Mouse (Mus musculus): ENCODE data around the gene Tdrkh.

Tdrkh gene

DNA sequence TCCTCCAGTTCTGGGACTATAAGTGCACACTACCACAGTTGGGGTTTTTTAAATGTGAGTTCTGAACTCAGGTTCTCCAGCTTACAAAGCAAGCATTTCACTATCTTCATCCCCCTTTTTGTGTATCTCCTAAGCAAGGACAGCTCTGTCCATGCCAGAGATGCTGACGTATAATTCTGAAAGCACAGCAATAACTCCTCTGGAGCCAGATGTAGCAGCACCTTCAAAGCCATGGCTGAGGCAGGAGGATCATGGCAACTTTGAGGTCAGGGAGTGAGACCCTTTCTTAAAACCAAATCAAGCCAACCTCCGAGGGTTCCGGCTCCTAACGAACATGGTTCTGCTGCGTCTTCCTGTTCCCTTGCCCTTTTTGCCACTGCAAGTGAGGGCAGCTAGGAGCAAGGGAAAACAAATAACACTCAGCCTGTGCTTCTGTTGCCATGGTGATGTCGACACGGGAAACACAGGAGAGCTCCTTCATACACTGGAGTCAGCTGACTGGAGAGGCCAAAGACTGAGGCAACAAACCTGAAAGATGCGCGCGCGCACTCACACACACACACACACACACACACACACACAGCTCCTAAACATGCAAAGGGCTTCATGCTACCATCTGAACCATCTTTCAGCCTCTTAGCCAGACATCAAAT lies 51.0 kb downstream of the Tdrkh start:
- no peak for DNase-seq (ENCODE audit: low spot score)

DNA sequence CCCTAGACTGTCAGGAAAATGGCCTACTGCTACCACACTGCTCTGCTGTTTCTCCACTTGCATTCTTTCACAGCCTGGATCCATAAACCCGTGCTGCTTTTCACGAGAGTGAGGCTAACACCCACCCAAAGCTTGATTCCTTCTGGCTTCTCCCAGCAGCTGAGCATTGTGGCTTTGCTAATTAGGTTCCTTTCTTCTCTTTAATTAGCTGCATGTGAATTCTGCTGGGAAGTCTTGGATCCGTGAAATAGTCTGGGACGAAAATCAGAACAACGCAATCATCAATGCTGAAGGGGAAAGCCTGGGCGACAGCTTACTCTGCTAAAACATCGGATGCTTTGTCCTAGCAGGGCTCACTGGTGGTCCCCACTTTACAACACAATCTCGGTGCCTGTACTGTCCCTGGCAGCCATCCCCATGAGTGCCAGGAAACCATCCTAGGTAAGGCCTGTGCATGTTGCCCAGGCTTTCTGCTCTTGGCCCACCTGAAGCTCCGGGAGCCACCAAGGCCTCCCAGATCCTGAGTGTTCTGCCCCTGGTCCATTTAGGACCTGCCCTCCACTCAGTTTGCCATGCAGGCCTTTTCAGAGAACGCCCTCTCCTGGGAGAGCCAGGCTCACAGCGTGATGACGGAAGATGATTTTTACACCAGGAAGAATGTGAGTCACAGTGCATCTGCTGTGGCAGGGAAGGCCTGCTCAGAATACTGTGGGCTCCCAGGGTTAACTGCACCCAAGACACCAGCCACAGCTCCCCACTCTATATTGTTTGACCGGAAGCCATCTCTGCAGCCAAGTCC lies 52.8 kb downstream of the Tdrkh start:
- no peak for DNase-seq (ENCODE audit: low spot score)

DNA sequence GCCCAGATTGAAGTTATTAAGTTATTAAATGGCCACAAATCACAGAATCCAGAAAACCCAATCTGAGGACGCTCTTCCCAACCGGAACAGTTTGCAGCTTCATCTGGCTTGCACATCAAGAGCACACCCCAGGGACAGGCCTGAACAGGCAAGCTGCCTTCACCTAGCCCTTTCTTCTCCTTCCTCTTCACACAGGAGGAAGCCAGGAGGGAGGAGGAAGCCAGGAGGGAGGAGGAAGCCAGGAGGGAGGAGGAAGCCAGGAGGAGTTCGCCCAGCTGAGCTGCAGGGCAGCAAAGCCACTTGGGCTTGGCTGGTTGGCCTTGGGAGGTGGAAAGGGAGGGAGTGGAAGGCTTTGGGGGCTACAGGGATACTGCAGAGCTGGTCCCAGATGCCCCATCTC lies 55.9 kb downstream of the Tdrkh start:
- DNase-seq (ENCODE audit: low spot score) = no peak

DNA sequence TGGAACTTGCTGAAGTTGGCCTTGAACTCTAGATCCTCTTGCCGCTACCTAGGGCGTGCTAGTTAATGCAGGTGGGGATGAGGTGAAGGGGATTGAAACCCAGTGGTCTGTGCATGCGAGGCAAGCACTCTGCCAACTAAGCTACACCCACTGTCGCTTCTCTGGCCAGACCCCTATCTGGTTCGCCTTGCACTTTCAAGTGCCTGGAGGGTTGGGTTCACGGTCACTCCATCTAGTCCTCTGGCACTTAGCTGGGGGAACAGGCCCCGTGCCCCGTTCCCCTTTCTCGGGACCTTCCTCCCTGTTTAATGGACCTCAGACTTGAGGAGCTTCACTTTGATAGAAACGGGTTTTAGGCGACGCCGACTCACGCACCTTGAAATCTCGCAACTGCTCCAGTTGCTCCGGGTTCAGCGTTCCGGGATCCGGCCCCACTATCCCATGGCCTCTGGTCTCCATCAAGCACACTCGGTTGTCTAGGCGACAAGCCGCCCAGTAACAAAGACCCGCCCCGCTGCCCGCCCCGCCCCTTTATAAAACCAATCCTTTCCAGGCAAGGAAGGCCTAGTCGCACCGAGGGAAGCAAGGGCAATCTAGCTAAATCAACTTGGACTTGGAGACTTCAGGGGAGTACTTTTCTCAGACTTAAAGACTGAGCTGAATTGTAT lies 59.5 kb downstream of the Tdrkh start:
- DNase-seq (ENCODE audit: low spot score) = no peak

DNA sequence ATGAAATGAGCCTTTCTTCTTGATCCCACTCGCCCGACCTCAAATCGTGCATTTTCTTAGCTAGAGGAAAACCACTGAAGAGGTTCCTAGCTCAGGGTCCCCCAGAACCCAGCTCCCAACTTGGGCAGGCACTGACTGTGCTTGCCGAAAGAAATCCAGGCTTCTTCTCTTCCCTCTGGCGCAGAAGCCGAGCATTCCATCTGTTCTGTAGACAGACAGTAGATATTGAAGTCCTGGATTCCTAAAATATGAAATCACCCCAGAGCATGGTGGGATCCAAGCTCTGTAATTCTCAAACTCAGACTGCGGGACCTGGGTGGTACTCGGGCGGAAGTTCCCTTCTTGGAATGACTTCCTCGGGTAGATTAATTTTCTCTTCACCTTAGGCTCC lies 60.0 kb downstream of the Tdrkh start:
- DNase-seq (ENCODE audit: low spot score) = no peak

DNA sequence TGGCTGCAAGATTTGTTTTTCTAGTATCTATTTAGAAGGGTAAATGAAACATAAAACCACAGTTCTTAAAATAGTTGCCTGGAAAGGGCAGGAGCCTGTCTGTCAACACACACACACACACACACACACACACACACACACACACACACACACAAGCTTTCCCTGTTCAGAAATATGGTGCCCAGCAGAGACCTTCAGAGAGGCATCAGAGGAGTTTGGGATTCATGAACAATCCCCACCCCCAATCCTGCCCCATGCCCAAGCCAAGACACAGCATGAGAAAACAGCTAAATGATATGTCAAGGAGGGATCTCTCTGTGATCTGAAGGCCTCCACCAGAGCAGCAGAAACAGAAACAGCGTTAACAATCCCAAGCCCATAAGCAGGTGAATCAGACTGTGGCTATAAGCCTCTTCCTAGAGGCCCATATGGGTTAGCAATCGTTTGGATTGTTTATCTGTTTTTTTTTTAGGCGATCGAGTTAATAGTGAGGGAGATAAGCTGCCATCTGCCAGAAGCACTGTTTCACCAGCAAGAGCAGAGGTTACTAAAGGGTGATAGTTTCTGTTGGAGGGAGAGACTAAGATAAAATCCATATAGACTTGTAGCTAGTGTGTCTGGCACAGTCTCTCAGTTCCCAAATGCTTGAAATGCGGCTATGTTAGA lies 60.6 kb downstream of the Tdrkh start:
- no peak for DNase-seq (ENCODE audit: low spot score)

DNA sequence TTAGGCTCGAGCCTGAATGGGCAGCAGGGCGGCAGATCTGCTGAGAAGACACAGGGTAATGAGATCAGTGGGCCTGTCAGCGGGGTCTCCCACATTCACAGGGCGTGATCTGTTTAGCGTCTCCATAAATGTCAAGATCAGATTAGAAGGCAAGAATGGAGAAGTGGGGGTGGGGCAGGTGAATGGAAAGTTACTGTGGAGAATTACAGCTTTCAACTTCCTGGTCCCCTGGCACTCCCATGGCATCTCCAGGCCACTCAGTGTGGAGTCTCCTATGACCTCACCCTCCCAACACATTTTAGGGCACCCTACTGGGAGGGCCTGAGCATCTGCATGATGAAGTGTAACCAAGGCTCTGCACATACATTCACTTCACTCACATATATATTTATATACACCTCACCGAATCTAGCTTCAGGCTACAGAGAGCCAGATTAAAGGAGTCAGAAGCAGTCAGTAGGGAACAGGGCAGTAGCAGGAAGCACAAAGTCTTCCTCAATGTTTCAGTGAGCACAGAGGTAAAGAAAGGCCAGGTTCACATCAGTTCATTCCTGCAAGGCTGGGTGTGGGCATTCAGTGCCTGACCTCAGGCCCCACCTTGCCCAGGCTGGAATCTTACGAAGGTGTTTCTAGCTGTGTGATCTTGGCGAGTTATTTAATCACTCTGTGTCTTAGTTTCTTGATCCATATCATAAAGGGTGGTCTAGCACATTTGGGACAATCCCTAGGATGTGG lies 63.4 kb downstream of the Tdrkh start:
- no peak for DNase-seq (ENCODE audit: low spot score)

DNA sequence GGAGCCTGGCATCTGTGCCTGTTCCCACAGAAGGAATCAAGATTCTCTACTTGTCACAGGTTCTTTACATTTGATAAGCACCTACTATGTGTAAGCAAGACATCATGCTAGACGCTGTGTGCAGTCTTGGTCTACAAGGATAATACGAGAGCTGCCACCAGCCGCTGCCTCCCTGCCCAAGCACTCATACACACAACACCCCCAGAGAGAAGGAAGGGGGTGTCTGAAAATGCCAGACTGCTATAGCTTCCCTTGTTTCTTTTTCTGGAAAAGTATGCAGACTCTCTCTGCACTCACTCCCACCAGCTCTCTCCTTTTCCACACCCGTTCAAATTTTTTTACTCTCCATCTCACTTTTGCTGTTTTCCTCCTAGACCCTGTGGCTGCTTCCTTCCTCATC lies 64.4 kb downstream of the Tdrkh start:
- DNase-seq (ENCODE audit: low spot score) = peak; percentile 71

DNA sequence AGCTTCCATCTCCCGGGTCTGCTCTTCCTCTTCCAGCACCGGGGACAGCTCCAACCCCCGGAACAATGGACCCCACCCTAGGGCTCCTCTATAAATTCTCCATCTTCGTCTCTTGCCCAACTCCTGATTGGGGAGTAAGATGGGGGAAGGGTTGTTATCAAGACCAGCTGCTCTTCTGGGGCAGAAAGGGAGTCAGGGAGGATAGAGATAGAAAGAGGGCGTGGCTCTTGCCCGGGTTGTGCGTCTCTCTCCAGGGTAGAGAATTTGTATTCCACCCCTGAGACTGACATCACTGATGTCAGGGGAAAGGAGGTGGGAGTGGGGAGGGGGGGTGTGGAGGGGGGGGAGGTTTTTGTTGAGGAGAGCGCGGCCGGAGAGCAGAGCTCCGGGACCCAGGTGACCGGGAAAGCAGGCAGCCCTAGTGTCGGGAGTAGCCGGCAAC lies 64.9 kb downstream of the Tdrkh start, which contains the start of gene Celf3:
Gene Celf3, plus strand, starts transcription at position 315 of the 442 bp plus-strand sequence.
- peak; percentile 76 for DNase-seq (ENCODE audit: low spot score)

DNA sequence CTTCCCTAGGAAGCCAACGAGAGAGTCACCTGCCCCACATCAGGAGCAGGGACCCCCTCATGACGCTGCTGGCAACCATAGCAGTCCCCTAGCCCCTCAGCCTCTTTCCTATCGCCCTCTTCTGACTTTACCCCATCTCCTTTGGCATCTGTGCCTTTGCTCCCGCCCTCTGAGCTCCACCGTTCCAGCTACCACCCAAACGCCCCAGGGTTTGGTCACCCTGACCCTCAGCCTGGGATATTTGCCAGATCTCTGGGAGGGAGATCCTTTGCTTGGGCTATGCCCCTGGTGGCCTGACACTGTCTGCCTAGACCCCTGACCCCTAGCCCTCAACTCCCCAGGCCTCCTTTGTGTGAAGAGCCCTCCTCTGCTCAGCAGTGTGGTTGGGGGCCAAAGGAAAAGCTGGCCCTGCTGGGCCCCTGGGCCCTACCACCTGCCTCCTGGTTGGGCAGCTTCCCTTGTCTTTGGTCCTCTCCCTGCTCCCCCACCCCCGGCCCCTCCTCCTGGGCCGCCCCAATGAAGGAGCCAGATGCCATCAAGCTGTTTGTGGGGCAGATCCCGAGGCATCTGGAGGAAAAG lies 65.6 kb downstream of the Tdrkh start:
- DNase-seq (ENCODE audit: low spot score) = no peak

DNA sequence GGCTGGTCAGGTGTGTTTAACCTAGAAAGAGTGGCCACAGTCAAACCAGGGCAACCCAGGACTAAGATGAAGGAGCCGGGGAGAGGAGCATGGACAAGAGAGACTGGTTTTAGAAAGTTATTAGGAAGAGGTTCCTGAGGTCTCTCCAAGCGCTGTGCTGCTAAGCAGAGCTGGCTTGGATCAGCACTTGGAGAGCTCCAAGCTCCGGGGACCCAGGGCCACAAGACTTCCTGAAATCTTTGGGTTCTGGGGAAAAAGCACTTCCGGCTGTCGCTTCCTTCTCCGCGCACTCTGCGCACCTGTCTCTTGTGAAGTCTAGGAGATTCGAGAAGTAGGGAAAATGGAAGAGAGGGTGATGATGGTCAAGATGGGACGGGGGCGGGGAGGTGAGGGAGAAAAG lies 66.5 kb downstream of the Tdrkh start:
- DNase-seq (ENCODE audit: low spot score) = no peak

DNA sequence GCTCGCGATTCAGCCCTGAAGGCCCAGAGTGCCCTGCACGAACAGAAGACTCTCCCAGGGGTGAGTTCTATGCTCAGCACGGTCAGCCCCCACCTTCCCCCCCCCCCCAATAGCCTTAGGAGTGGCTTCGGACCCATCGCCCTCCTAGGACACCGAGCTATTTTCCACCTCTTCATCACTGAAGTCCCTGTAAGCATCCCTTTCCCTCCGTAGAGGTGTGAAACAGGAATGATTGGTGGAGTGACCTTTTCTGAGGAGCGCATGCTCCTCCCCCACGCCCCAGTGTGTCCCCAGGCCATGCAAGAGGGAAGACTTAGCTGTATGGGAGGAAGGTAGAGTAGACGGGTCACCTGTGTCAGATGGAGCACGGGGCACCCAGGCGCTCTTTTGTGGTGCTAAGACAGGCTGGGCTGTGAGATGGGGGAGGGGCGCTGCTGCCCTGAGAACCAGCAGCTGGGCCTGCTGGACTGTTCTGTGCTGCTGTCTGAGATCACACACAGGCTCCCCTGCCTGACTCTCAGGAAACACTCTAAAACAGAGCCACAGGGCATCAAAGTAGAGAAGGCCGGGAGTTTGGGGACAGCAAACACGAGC lies 67.3 kb downstream of the Tdrkh start, which contains the start of gene Riiad1:
Gene Riiad1, minus strand, starts transcription at position 51 of the 594 bp plus-strand sequence.
- DNase-seq (ENCODE audit: low spot score) = no peak

DNA sequence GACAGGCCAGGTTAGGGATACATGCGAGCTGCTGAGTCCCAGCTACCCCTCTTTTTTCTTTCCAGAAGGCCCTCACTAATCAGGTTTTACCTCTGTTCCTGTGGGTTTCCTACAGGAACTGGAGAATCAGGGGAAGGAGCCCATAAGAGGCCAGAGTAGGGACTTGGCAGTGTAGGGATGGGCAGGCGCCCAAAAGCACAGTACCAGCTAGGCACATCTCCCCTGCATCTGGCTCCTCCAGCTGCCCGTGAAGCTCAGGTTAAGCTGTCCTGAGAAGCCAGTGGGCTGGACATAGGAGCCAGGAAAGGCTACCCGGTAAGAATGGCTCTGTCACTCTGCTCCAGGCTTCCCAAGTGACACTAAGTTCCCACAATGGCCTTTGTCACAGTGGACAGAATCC lies 68.4 kb downstream of the Tdrkh start:
- DNase-seq (ENCODE audit: low spot score) = no peak

DNA sequence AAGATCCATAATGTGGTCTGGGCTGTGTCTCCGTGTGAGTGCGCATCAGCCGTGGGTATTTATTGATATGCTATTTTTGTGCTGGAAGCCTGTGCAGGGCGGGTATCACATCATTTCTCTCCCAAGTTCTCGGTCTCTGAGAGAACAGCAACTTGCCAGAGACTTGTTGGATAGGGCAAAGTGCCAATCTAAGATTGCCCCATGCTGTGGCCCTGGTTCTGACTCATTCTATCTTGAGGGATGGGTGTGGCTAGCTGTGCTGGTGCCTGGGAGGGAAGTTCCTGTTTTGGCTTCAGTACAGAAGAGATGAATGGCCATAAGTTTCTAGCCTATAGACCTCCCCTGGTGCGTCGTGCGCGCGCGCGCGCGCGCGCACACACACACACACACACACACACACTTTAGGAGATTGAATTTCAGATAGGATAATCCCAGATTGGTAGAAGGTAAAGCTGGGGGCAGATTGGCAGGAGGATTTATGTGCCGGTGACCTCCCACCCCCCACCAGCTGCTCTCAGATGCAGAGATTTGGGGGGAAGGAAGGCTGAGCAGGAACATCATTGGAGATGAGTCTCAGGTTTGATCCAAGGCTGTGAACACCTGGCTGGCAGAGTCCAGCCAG lies 69.8 kb downstream of the Tdrkh start:
- no peak for DNase-seq (ENCODE audit: low spot score)

DNA sequence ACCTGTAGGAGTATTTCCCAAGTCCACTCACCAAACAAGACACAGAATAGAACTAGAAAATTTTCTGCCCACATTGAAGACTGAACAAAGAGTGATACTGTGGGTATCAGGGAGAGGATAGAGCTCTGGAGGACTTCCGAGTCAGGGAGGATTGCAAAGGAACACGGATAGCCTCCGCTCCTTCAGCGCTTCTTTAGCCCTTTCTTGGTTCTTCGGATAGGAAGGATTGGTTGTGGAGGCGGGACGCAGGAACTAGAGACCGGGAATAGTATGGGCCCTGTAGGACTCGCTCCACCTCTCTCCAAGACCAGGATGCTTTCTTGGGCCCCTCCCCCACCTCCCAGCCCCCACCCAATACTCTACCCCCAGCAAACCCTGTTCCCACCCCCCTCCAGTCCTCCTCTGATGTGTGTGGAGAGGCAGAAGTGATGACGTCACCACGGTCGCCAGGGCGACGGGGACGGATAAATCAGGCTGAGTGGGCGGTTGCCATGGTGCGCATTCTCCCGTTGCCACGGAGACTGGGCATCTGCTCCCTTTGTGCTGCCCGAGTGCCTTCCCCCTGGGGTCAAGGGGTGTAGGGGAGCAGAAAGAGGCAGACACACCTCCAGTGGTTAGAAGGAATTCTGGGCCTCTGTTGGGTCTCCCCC lies 70.8 kb downstream of the Tdrkh start:
- peak; percentile 96 for DNase-seq (ENCODE audit: low spot score)

Measured in left cerebral cortex, adult 11 months (tissue).